Mouse (Mus musculus): Measurements from ENCODE around the gene Hist1h2bh. TPM values are rescaled to one million over a fixed set of nuclear protein-coding genes. Genes with fewer than 3 reads are reported as not detected.
"Not testable (repeated sequence)": the region's sequence is repeated elsewhere in the genome, so short reads cannot be mapped to it uniquely, and the experiment has no call there.

Hist1h2bh gene
- polyA plus RNA-seq, 1 experiment from 2014 or later, result not detected

- Histone ChIP-seq H3K9ac (peak overlapping the region; percentile 68), H3K36me3 (replicated peaks; ENCODE audit: control insufficient read depth, insufficient read depth) (no peaks in the 10 kb centered on the region), H3K9me3 (ENCODE audit: control insufficient read depth, low read length) (no peaks in the 10 kb centered on the region), H3K4me1 (replicated peaks; ENCODE audit: control insufficient read depth, insufficient read depth, low read length) (peaks cover 25% of the 10 kb centered on the region), H3K27ac (peak overlapping the region; percentile 88), H3K27me3 (ENCODE audit: control insufficient read depth, insufficient read depth, low read length) (no peaks in the 10 kb centered on the region), H3K4me2 (replicated peaks) (peak overlapping the region; percentile 83), H3K4me3 (replicated peaks; ENCODE audit: low read length) (peak overlapping the region; percentile 46)
- DNase-seq (ENCODE audit: low spot score), result no peak
- 25% methylated on average over 9 of the region's 9 CpGs for WGBS
- ATAC-seq (ENCODE audit: low FRiP score), result no peak
Observed at GRCm38 (mm10) chr13:23554393-23554792, 11.2 kb upstream of the Hist1h2bh start.

GRCm38 (mm10) chr13:23552962-23553361, 9.8 kb upstream of the Hist1h2bh start, which contains the start of gene Hist1h1d:
Gene Hist1h1d (plus strand): TSS chr13:23553262.
- Histone ChIP-seq H3K4me3 (replicated peaks; ENCODE audit: low read length) (no peak within 1 kb of the TSS), H3K9ac (0 out of 2 replicates have a peak within 1 kb of the TSS, but pooled peaks have one; percentile 68), H3K4me2 (replicated peaks) (peak within 1 kb of the TSS; percentile 83), H3K27ac (0 out of 2 replicates have a peak within 1 kb of the TSS, but pooled peaks have one; percentile 88), H3K9me3 (ENCODE audit: control insufficient read depth, low read length) (no peaks in the 10 kb centered on the region), H3K36me3 (replicated peaks; ENCODE audit: control insufficient read depth, insufficient read depth) (no peaks in the 10 kb centered on the region), H3K4me1 (replicated peaks; ENCODE audit: control insufficient read depth, insufficient read depth, low read length) (peaks cover 25% of the 10 kb centered on the region), H3K27me3 (ENCODE audit: control insufficient read depth, insufficient read depth, low read length) (no peaks in the 10 kb centered on the region)
- ATAC-seq (ENCODE audit: low FRiP score) (no peak), DNase-seq (ENCODE audit: low spot score) (no peak)

- Histone ChIP-seq H3K27ac (peak overlapping the region; percentile 89), H3K4me2 (replicated peaks) (peak overlapping the region; percentile 65), H3K27me3 (ENCODE audit: control insufficient read depth, insufficient read depth, low read length) (no peaks in the 10 kb centered on the region), H3K9ac (peak overlapping the region; percentile 62), H3K9me3 (ENCODE audit: control insufficient read depth, low read length) (no peaks in the 10 kb centered on the region), H3K36me3 (replicated peaks; ENCODE audit: control insufficient read depth, insufficient read depth) (no peaks in the 10 kb centered on the region), H3K4me1 (replicated peaks; ENCODE audit: control insufficient read depth, insufficient read depth, low read length) (peaks cover 25% of the 10 kb centered on the region), H3K4me3 (replicated peaks; ENCODE audit: low read length) (peak overlapping the region; percentile 40)
- 50% methylated on average over 8 of the region's 8 CpGs for WGBS
- ATAC-seq (ENCODE audit: low FRiP score), result no peak
- DNase-seq (ENCODE audit: low spot score), result no peak
Observed at GRCm38 (mm10) chr13:23551931-23552914, 9.0 kb upstream of the Hist1h2bh start.

- Histone ChIP-seq H3K4me1 (replicated peaks; ENCODE audit: control insufficient read depth, insufficient read depth, low read length) (peaks cover 22% of the 10 kb centered on the region), H3K4me3 (replicated peaks; ENCODE audit: low read length) (peak within 1 kb of the TSS; percentile 40), H3K9ac (peak within 1 kb of the TSS; percentile 62), H3K27ac (peak within 1 kb of the TSS; percentile 89), H3K4me2 (replicated peaks) (peak within 1 kb of the TSS; percentile 65)
- H3K36me3 ChIP-seq (replicated peaks; ENCODE audit: control insufficient read depth, insufficient read depth); H3K27me3 ChIP-seq (ENCODE audit: control insufficient read depth, insufficient read depth, low read length); H3K9me3 ChIP-seq (ENCODE audit: control insufficient read depth, low read length): not testable (repeated sequence)
- peak; percentile 91 for ATAC-seq (ENCODE audit: low FRiP score)
- under 1% methylated on average over 43 of the region's 47 CpGs for WGBS
- DNase-seq (ENCODE audit: low spot score), result peak; percentile 96
Observed at GRCm38 (mm10) chr13:23551146-23551834, 8.1 kb upstream of the Hist1h2bh start, which contains the start of gene Hist1h4f. Gene Hist1h4f (minus strand): TSS chr13:23551648.

GRCm38 (mm10) chr13:23550761-23551145, 7.6 kb upstream of the Hist1h2bh start:
- peak overlapping the region; percentile 65 for H3K4me2 ChIP-seq (replicated peaks)
- no peaks in the 10 kb centered on the region for H3K27me3 ChIP-seq (ENCODE audit: control insufficient read depth, insufficient read depth, low read length)
- 6% methylated on average over 3 of the region's 3 CpGs for WGBS
- peak overlapping the region; percentile 62 for H3K9ac ChIP-seq
- no peaks in the 10 kb centered on the region for H3K9me3 ChIP-seq (ENCODE audit: control insufficient read depth, low read length)
- H3K4me3 ChIP-seq (replicated peaks; ENCODE audit: low read length), result peak overlapping the region; percentile 40
- peaks cover 22% of the 10 kb centered on the region for H3K4me1 ChIP-seq (replicated peaks; ENCODE audit: control insufficient read depth, insufficient read depth, low read length)
- ATAC-seq (ENCODE audit: low FRiP score) (no peak), DNase-seq (ENCODE audit: low spot score) (no peak)
- peak overlapping the region; percentile 89 for H3K27ac ChIP-seq
- H3K36me3 ChIP-seq (replicated peaks; ENCODE audit: control insufficient read depth, insufficient read depth), result no peaks in the 10 kb centered on the region

GRCm38 (mm10) chr13:23546694-23547093, 3.5 kb upstream of the Hist1h2bh start:
- no peak overlapping the region for H3K9ac ChIP-seq
- H3K4me1 ChIP-seq (replicated peaks; ENCODE audit: control insufficient read depth, insufficient read depth, low read length), result peaks cover 13% of the 10 kb centered on the region
- no peak overlapping the region for H3K27ac ChIP-seq
- no peak overlapping the region for H3K4me3 ChIP-seq (replicated peaks; ENCODE audit: low read length)
- DNase-seq (ENCODE audit: low spot score) (no peak), ATAC-seq (ENCODE audit: low FRiP score) (no peak)
- 83% methylated on average over 5 of the region's 5 CpGs for WGBS
- no peaks in the 10 kb centered on the region for H3K36me3 ChIP-seq (replicated peaks; ENCODE audit: control insufficient read depth, insufficient read depth)
- H3K9me3 ChIP-seq (ENCODE audit: control insufficient read depth, low read length), result no peaks in the 10 kb centered on the region
- no peak overlapping the region for H3K4me2 ChIP-seq (replicated peaks)
- no peaks in the 10 kb centered on the region for H3K27me3 ChIP-seq (ENCODE audit: control insufficient read depth, insufficient read depth, low read length)

- Histone ChIP-seq H3K4me2 (replicated peaks) (peak overlapping the region; percentile 82), H3K27ac (peak overlapping the region; percentile 86), H3K4me3 (replicated peaks; ENCODE audit: low read length) (peak overlapping the region; percentile 44), H3K9ac (peak overlapping the region; percentile 63)
- H3K36me3 ChIP-seq (replicated peaks; ENCODE audit: control insufficient read depth, insufficient read depth); H3K9me3 ChIP-seq (ENCODE audit: control insufficient read depth, low read length); ATAC-seq (ENCODE audit: low FRiP score); DNase-seq (ENCODE audit: low spot score); H3K27me3 ChIP-seq (ENCODE audit: control insufficient read depth, insufficient read depth, low read length); H3K4me1 ChIP-seq (replicated peaks; ENCODE audit: control insufficient read depth, insufficient read depth, low read length): not testable (repeated sequence)
- WGBS, result under 1% methylated on average over 14 of the region's 14 CpGs
Observed at GRCm38 (mm10) chr13:23544787-23545120, 1.6 kb upstream of the Hist1h2bh start.

- under 1% methylated on average over 22 of the region's 45 CpGs for WGBS
- Histone ChIP-seq H3K4me3 (replicated peaks; ENCODE audit: low read length) (peak within 1 kb of the TSS; percentile 44), H3K27me3 (ENCODE audit: control insufficient read depth, insufficient read depth, low read length) (no peaks in the 10 kb centered on the region), H3K36me3 (replicated peaks; ENCODE audit: control insufficient read depth, insufficient read depth) (no peaks in the 10 kb centered on the region), H3K9ac (peak within 1 kb of the TSS; percentile 63), H3K9me3 (ENCODE audit: control insufficient read depth, low read length) (no peaks in the 10 kb centered on the region), H3K27ac (peak within 1 kb of the TSS; percentile 86), H3K4me1 (replicated peaks; ENCODE audit: control insufficient read depth, insufficient read depth, low read length) (0 out of 2 replicates have a peak, but pooled peaks cover 6% of the 10 kb centered on the region), H3K4me2 (replicated peaks) (peak within 1 kb of the TSS; percentile 82)
- peak; percentile 98 for DNase-seq (ENCODE audit: low spot score)
- peak; percentile 95 for ATAC-seq (ENCODE audit: low FRiP score)
Observed at GRCm38 (mm10) chr13:23543965-23544786, 984 bp upstream of the Hist1h2bh start, which contains the start of gene Hist1h3f. Gene Hist1h3f (plus strand): TSS chr13:23544052.
